8 mouse cellular contexts compared by ENCODE assay signal in the genomic region with DNA sequence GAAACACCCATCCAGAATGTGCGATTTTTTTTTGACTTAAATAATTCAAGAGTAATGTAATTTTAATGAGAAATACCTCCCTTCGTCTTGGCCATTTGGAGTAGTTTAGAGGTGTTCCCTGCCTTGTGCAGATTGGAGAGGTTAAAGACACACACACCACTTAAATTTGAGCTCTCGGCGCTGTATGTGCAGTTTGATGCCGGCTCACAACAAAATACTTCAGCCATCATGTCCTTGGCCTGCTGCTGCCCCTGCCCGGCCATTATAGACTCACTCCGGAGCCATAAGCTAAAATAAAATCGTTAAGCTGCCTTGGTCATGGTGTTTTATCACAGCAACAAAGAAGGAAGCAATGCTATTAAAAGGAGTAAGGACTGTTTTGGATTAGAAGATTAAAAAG. TPM values are rescaled to one million over a fixed set of nuclear protein-coding genes. Genes with fewer than 3 reads are reported as not detected.
DNase-seq lines count a peak whose midpoint lies in the region; ATAC-seq and TF ChIP-seq lines count a peak whose summit lies in the region.

No protein-coding gene starts in this region.

- peaks cover 2% of the 10 kb centered on the region; the same call in 1 of the 2 replicates for H3K36me3 ChIP-seq in testis, adult 2 months (ENCODE audit: control insufficient read depth, insufficient read depth, low read length)
- peaks cover 24% of the 10 kb centered on the region for H3K36me3 ChIP-seq in limb, embryonic 14.5 days (ENCODE audit: control insufficient read depth, insufficient read depth, low read length)
- peaks cover 3% of the 10 kb centered on the region; the same call in 1 of the 2 replicates for H3K36me3 ChIP-seq in stomach, postnatal 0 days (ENCODE audit: control insufficient read depth, insufficient read depth, low read length)

- TF ChIP-seq POLR2A in cerebellum, adult 2 months (IDR thresholded peaks at IDR 0.05; ENCODE audit: borderline replicate concordance, insufficient read depth, low read length), result no peak
- no peak for TF ChIP-seq POLR2A in testis, adult 2 months (IDR thresholded peaks at IDR 0.05; ENCODE audit: control insufficient read depth, low read depth, low read length)
- TF ChIP-seq POLR2A in limb, embryonic 14.5 days (IDR thresholded peaks at IDR 0.05; ENCODE audit: borderline replicate concordance, extremely low read depth, insufficient read depth, insufficient read length), result no peak

- ATAC-seq in limb, embryonic 14.5 days (ENCODE audit: low FRiP score, low read depth), result no peak
- ATAC-seq in stomach, postnatal 0 days (ENCODE audit: low FRiP score, low TSS enrichment), result no peak

- peak in 1 of 2 experiments; percentile 16 for DNase-seq in cerebellum, adult 2 months
- DNase-seq in cerebellum, adult 11-12 months, result no peak
- DNase-seq in testis, postnatal 14 days (ENCODE audit: low spot score), result no peak
- DNase-seq in limb, embryonic 14.5 days (ENCODE audit: low spot score), result no peak
- no peak for DNase-seq in stomach, postnatal 0 days (ENCODE audit: low spot score)
- DNase-seq in left cerebral cortex, adult 9 months (ENCODE audit: low spot score in 2 of 2), result no peak
- DNase-seq in Muller cell, postnatal 12 days (ENCODE audit: inconsistent ontology term), result no peak

- peak overlapping the region; percentile 75 for H3K4me3 ChIP-seq in cerebellum, adult 2 months (replicated peaks; ENCODE audit: insufficient read depth, low read depth, low read length)
- peak overlapping the region; percentile 96 for H3K4me3 ChIP-seq in testis, adult 2 months (ENCODE audit: control insufficient read depth, low read depth, low read length)
- peak overlapping the region; percentile 81 for H3K4me3 ChIP-seq in limb, embryonic 14.5 days (replicated peaks; ENCODE audit: low read length)
- H3K4me3 ChIP-seq in stomach, postnatal 0 days (ENCODE audit: low read depth, low read length), result peak overlapping the region; percentile 99

- peak overlapping the region; percentile 80 for H3K9ac ChIP-seq in limb, embryonic 14.5 days (ENCODE audit: low read depth, low read length, severe bottlenecking)
- peak overlapping the region; percentile 74 for H3K9ac ChIP-seq in stomach, postnatal 0 days (ENCODE audit: low read length)

- H3K27ac ChIP-seq in cerebellum, adult 2 months (ENCODE audit: insufficient read depth, low read length), result 0 out of 2 replicates have a peak overlapping the region, but pooled peaks have one; percentile 13
- no peak overlapping the region for H3K27ac ChIP-seq in testis, adult 2 months (ENCODE audit: control insufficient read depth, insufficient read depth, low read depth, low read length)
- no peak overlapping the region for H3K27ac ChIP-seq in limb, embryonic 14.5 days (replicated peaks; ENCODE audit: low read depth, low read length)
- H3K27ac ChIP-seq in stomach, postnatal 0 days (replicated peaks), result peak overlapping the region; percentile 95; the same call in 1 of the 2 replicates

- TF ChIP-seq EP300 in stomach, postnatal 0 days (optimal IDR thresholded peaks at IDR 0.05), result no peak

- peak overlapping the region; percentile 71 for H3K4me2 ChIP-seq in limb, embryonic 14.5 days (replicated peaks; ENCODE audit: low read depth, low read length, severe bottlenecking)
- peak overlapping the region; percentile 46 for H3K4me2 ChIP-seq in stomach, postnatal 0 days (replicated peaks; ENCODE audit: low read depth)

- H3K9me3 ChIP-seq in limb, embryonic 14.5 days (ENCODE audit: control insufficient read depth, low read length), result no peaks in the 10 kb centered on the region
- no peaks in the 10 kb centered on the region for H3K9me3 ChIP-seq in stomach, postnatal 0 days (ENCODE audit: control insufficient read depth, low read length)

- peaks cover 13% of the 10 kb centered on the region; the same call in 1 of the 2 replicates for H3K4me1 ChIP-seq in cerebellum, adult 2 months (ENCODE audit: control insufficient read depth, insufficient read depth, low read length)
- H3K4me1 ChIP-seq in testis, adult 2 months (ENCODE audit: control insufficient read depth, insufficient read depth, low read length), result peaks cover 3% of the 10 kb centered on the region
- H3K4me1 ChIP-seq in limb, embryonic 14.5 days (ENCODE audit: control insufficient read depth, insufficient read depth, low read length), result peaks cover 8% of the 10 kb centered on the region
- no peaks in the 10 kb centered on the region for H3K4me1 ChIP-seq in stomach, postnatal 0 days (replicated peaks; ENCODE audit: control insufficient read depth, insufficient read depth)

- H3K27me3 ChIP-seq in cerebellum, adult 2 months (ENCODE audit: control insufficient read depth, insufficient read depth, low read length), result no peaks in the 10 kb centered on the region
- H3K27me3 ChIP-seq in testis, adult 2 months (ENCODE audit: control insufficient read depth, insufficient read depth, low read length), result no peaks in the 10 kb centered on the region
- no peaks in the 10 kb centered on the region for H3K27me3 ChIP-seq in limb, embryonic 14.5 days (ENCODE audit: control insufficient read depth, insufficient read depth, low read length)
- H3K27me3 ChIP-seq in stomach, postnatal 0 days (ENCODE audit: control insufficient read depth, insufficient read depth, low read length), result no peaks in the 10 kb centered on the region

- 27% methylated on average over 8 of the region's 8 CpGs for WGBS in cerebellum, adult 2 months
- WGBS in limb, embryonic 14.5 days, result 34% methylated on average over 8 of the region's 8 CpGs
- 40% methylated on average over 8 of the region's 8 CpGs for WGBS in stomach, postnatal 0 days

- no peak for TF ChIP-seq CTCF in cerebellum, adult 2 months (IDR thresholded peaks at IDR 0.05; ENCODE audit: borderline replicate concordance, insufficient read depth, low read depth, low read length)
- no peak for TF ChIP-seq CTCF in testis, adult 2 months (IDR thresholded peaks at IDR 0.05; ENCODE audit: control insufficient read depth, insufficient read depth, insufficient replicate concordance, low read depth, low read length)
- TF ChIP-seq CTCF in stomach, postnatal 0 days (IDR thresholded peaks at IDR 0.05; ENCODE audit: low read depth), result no peak

RNA-seq across cellular contexts. Expression of gene Smndc1, which starts 1.0 kb away (rescaled TPM):
- 24.6 and 26.1 TPM in 2 replicates for polyA plus RNA-seq in cerebellum, adult 2 months (2012; rRNA removed)
- 9.1 and 12.2 TPM in 2 replicates for polyA plus RNA-seq in testis, adult 2 months (2012; rRNA removed)
- polyA plus RNA-seq in limb, embryonic 14.5 days (2012; rRNA removed), result 25.6 and 33.9 TPM in 2 replicates
- 38.6 and 40.3 TPM in 2 replicates for polyA plus RNA-seq in limb, embryonic 14.5 days (2014; fragmentation: Nextera tagmentation; extraction: Ambion mirVana)
- polyA plus RNA-seq in stomach, postnatal 0 days (2015; fragmentation: Nextera tagmentation; extraction: Ambion mirVana), result 26.1 and 26.6 TPM in 2 replicates

RNA-seq across cellular contexts. Expression of gene Gm10197, which starts 19.8 kb away (rescaled TPM):
- not detected in 2 replicates for polyA plus RNA-seq in cerebellum, adult 2 months (2012; rRNA removed)
- not detected in 2 replicates for polyA plus RNA-seq in testis, adult 2 months (2012; rRNA removed)
- polyA plus RNA-seq in limb, embryonic 14.5 days (2012; rRNA removed), result not detected in 2 replicates
- polyA plus RNA-seq in limb, embryonic 14.5 days (2014; fragmentation: Nextera tagmentation; extraction: Ambion mirVana), result 4.4 TPM in 1 of 2 replicates, not detected in the other
- not detected in 2 replicates for polyA plus RNA-seq in stomach, postnatal 0 days (2015; fragmentation: Nextera tagmentation; extraction: Ambion mirVana)

Comparison
In these comparisons a context has a peak if more than half of its experiments do, and no peak if none do; other contexts are left out.
1. H3K27ac ChIP-seq: peak in cerebellum, adult 2 months (single experiment) and stomach, postnatal 0 days (single experiment); none in testis, adult 2 months (single experiment) and limb, embryonic 14.5 days (single experiment).
2. Peak in every context shown above with its lines, with median percentiles within 50 percentile points of each other: H3K4me3 ChIP-seq.